Mouse (Mus musculus) adrenal gland, postnatal 36 days (tissue): Measurements from ENCODE around the gene Wasf3. TPM values are rescaled to one million over a fixed set of nuclear protein-coding genes. Genes with fewer than 3 reads are reported as not detected.
"Not testable (repeated sequence)": the region's sequence is repeated elsewhere in the genome, so short reads cannot be mapped to it uniquely, and the experiment has no call there.

Experiments used
- DNase-seq, 2 experiments: peaks; one replicate each; pipeline ENCODE4 v3.0.0; 2021; ENCODE audit warnings: mixed read lengths in 1 of 2
- total RNA-seq, 2 experiments: library from RNA; stranded (reverse); gene quantifications; 2 replicates each; pipeline ENCODE4 v1.2.3; 2021

Wasf3 gene
- total RNA-seq, 2 experiments from 2014 or later, result 29.4 to 32.2 TPM

DNA sequence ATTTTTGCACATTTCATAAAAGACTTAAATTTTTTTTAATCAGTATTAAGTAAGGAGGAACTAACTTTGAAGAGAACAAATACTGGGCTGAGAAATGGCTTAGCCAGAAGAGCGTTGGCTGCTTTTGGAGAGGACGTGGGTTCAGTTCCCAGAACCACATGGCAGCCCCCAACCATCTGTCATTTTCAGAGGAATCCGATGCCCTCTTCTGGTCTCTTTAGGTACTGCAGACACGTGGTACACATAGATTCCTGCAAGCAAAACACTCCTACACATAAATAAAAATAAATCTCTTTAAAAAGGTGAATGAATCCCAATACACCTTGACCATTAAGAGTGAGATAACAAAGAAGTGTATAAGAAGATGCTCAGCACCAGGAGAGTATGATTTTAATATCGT is 55.5 kb downstream of the Wasf3 start:
- DNase-seq, result no peak

DNA sequence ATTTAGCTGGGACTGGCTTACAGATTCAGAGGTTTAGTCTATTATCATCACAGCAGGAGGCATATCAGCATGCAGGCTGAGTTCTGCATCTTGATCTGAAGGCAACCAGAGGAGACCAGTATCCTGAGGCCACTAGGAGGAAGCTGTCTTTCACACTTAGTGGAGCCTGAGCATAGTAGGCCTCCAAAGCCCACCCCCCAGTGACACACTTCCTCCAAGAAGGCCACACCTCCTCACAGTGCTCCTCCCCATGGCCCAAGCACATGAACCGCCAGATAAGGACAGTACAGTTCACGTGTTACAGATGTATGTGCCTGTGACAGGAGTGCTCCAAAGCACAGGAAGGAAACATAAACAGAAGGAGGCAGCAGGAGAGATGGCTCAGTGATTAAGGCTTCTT is 58.0 kb downstream of the Wasf3 start:
- DNase-seq, result no peak

DNA sequence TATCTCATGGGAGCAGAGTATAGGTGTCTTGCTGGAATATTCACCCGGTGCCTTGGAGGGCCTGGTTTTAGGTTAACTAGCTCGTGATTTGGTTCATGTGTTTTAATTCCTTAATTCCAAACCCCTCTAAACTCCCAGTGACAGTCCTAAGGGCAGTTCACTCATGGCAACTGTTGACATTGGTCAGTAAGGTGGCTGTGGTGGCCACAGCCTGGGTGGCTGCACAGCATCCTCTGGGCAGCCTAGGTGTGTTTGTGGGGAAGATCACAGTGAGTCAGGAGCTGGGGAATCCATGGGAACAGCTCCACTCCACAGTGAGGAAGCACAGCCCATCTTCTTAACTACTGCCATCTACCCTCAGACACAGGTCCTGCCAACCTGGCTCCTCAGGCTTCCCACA is 61.8 kb downstream of the Wasf3 start:
- DNase-seq, result no peak

DNA sequence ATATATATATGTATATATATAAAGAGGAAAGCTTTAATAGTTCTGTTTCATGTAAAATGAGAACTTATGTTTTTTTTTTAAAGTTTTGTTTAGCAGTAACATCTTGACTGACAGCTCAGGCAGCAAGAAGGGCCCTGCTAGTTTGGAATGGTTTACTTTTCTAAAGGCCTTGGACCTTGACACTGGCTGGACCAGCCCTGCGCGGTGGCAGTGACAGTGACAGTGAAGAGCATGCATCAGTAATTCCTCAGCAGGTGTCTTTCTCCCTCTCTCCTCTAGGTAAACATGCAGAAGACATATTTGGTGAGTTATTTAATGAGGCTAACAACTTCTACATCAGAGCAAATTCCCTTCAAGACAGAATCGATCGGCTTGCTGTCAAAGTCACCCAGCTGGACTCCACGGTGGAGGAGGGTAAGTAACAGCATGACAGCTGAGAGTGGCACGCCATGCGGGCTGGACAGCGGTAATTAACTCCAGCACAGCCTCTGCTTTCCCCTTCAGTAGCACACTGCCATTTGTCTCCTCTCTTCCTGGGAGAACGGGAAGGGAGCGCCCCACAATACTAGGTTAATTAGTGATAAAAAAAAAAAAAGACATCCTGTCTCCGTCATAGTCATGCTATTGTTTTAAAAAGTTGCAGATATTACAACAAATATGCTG is 66.9 kb downstream of the Wasf3 start:
- DNase-seq, result no peak

DNA sequence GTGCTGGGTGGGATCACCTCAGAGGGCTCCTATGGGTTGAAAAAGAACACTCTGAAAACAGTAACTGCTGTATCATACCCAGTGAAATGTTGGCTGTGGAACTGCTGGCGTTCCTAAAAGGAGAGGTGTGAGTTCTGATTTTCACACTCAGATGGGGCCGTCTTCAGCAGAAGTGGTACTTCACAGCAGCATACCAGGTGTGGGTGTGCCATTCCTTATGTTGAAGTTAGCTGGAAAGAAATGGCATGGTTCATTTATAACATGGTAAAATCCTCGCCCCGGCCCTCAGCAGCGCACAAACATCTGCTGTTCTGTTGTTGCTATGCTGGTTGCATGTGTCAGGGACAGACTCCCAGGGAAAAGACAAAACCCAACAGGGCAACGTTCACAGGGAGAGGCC is 68.8 kb downstream of the Wasf3 start:
- DNase-seq, result no peak

DNA sequence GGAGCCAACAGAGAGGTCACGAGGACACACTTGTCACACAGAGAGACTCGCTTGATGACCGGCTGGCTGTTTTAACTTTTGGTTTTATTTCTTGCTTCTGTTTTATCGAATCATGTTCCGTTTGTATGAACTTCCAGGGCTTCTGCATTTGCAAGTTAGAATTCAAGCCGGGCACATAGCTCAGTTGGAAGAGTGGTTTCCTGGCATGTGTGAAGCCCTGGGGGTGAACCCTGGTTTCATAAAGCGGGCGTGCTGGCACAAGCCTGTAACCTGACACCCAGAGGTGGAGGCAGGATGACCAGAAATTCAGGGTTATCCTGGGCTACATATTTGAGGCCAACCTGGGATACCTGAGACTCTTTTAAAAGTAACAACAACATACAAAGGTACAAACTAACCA is 76.8 kb downstream of the Wasf3 start:
- DNase-seq, result no peak

DNA sequence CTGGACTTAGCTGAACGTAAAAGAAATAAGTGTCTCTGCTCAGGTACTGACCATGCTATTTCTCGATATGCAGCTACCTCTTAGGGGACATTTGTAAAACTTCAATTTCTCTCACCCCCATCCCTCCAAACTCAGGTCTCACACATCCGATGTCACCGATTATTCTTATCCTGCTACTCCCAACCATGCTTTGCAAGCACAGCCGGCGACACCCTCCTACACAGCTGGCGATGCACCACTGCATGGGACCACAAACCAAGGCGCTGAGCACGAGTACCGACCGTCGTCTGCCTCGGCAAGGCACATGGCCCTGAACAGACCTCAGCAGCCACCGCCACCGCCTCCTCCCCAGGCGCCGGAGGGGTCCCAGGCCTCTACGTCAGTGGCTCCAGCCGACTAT is 81.9 kb downstream of the Wasf3 start:
- DNase-seq, result no peak

DNA sequence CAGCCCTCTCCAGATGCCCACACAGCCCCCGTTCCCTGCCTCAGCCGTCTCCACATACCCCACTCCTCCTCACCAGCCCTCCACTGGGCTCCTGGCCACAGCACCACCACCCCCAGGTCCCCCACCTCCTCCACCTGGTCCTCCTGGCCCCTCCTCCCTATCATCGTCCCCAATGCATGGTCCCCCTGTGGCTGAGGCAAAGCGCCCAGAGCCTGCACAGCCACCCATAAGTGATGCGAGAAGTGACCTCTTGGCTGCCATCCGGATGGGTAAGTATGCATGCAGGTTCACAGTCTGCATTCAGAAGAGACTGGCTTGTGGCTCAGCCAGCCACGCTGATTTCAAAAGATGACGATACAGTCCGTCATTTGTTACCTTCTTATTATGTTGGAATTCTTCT is 83.5 kb downstream of the Wasf3 start:
- no peak for DNase-seq

DNA sequence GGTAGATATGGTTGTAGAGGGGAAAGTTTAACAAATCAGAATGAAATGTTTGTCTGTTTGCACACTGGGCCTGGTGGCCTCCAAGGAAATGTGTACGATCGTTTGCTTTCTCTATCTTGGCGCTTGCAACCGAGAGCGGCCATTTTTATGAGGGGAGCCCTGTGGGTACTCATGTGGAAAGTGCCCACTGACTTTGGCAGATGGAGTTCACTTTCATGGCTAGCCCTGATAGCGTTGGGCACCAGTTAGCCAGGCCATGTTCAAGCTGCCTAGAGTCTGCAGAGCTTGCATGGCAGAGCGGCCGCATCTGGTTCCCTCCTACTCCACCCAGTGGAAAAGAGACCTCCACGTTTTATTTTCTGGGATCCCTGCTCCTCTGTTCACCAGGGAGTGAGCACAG is 86.0 kb downstream of the Wasf3 start:
- no peak for DNase-seq

DNA sequence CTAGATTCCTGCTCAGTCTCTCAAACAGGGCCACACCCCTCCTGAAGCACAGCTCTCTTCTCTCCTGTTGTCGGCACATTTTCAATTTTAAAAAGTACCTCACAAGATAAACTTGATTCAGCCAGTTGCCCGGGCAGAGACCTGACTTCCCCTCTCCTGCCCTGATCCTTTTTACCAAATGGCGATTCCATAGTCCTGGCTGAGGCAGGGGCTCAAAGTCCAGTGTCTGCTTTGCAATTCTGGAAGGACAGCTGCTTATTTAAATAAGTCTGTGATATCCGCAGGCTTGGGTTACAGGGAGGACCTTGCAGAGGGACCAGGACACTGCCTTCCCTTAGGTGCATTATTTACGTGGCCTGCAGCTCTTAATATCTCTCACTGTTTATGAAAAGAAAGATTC is 86.5 kb downstream of the Wasf3 start:
- DNase-seq, result no peak

DNA sequence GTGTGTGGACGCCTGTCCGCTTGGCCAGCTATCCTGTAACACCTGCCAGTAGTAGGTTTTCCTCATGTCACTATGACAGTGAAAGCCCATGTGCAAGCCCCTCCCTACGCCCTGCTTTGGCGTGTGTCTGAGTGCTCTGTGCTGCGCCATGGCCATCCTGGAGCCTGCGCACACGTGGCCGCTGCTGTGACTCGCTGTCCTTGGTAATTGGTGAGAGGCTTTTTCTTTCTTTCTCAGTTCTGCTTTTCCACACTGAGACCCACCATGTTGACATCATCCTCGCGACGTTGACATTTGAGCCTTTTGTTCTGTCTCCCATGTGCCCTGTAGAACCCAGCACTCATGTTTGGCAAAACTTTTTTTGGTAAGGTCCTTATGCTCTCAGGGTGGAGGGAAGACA is 87.0 kb downstream of the Wasf3 start:
- peak; percentile 73 to 75 for DNase-seq

DNA sequence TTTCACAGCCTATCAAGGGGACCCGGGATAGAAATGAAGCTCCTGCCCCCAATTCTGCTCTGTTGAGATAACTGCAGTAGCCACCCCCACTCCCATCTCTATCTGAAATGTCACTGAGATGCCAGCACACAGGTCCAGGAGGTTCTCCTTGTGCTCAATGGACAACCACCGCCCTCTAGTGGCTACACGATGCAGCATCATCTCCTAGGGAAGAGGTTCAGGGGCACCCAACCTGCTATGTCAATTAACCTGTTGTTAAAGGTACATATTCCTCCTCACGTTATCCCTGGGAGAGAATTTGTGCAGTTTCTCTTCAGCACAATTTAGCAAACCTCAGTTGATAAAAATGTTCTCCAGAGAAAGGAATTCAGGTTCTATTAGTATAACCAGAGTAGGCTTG is 94.8 kb downstream of the Wasf3 start:
- DNase-seq, result peak; percentile 45 to 58

DNA sequence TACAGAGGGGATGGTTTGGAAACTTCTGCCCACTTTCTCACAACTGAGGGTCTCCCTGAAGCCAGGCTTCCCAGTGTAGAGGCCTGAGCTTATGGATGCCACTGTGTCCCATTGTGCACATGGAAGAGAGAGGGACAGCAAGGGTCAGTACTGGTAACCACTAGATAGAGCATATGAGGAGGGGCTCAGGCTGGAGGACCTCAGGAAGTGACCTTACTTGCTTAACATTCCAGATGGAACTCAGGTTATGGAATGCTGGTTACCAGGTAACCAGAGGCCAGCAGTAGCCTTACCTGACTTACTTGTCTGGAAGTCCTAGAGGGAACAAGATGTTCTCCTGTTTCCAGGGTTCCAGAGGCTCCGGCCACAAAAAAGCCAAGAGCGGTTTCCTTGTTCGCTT is 96.9 kb downstream of the Wasf3 start, which contains the start of gene Gm6408:
Gene Gm6408 (plus strand): TSS at position 301 of the 400 bp plus-strand sequence.
- not testable (repeated sequence) for DNase-seq

DNA sequence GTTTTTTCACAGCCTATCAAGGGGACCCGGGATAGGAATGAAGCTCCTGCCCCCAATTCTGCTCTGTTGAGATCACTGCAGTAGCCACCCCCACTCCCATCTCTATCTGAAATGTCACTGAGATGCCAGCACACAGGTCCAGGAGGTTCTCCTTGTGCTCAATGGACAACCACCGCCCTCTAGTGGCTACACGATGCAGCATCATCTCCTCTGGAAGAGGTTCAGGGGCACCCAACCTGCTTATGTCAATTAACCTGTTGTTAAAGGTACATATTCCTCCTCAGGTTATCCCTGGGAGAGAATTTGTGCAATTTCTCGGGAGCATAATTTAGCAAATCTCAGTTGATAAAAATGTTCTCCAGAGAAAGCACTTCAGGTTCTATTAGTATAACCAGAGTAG is 104.2 kb downstream of the Wasf3 start:
- DNase-seq, result peak; percentile 47 to 51

DNA sequence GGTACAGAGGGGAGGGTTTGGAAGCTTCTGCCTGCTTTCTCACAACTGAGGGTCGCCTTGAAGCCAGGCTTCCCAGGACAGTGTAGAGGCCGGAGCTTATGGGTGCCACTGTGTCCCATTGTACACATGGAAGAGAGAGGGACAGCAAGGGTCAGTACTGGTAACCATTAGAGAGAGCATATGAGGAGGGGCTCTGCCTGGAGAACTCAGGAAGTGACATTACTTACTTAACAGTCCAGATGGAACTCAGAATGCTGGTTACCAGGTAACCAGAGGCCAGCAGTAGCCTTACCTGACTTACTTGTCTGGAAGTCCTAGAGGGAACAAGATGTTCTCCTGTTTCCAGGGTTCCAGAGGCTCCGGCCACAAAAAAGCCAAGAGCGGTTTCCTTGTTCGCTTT is 106.3 kb downstream of the Wasf3 start, which contains the start of gene Gm6370:
Gene Gm6370 (plus strand): TSS at position 301 of the 400 bp plus-strand sequence.
- DNase-seq, result not testable (repeated sequence)

DNA sequence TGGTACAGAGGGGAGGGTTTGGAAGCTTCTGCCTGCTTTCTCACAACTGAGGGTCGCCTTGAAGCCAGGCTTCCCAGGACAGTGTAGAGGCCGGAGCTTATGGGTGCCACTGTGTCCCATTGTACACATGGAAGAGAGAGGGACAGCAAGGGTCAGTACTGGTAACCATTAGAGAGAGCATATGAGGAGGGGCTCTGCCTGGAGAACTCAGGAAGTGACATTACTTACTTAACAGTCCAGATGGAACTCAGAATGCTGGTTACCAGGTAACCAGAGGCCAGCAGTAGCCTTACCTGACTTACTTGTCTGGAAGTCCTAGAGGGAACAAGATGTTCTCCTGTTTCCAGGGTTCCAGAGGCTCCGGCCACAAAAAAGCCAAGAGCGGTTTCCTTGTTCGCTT is 117.3 kb downstream of the Wasf3 start, which contains the start of gene 4930449I24Rik:
Gene 4930449I24Rik (plus strand): TSS at position 301 of the 400 bp plus-strand sequence.
- not testable (repeated sequence) for DNase-seq

DNA sequence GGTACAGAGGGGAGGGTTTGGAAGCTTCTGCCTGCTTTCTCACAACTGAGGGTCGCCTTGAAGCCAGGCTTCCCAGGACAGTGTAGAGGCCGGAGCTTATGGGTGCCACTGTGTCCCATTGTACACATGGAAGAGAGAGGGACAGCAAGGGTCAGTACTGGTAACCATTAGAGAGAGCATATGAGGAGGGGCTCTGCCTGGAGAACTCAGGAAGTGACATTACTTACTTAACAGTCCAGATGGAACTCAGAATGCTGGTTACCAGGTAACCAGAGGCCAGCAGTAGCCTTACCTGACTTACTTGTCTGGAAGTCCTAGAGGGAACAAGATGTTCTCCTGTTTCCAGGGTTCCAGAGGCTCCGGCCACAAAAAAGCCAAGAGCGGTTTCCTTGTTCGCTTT is 129.0 kb downstream of the Wasf3 start, which contains the start of gene Gm3402:
Gene Gm3402 (plus strand): TSS at position 301 of the 400 bp plus-strand sequence.
- DNase-seq, result not testable (repeated sequence)

Other genes starting within 250 kb of the Wasf3 start
- gene Gm5565, start 224.4 kb upstream of the Wasf3 start, total RNA-seq, result not detected
- gene Gm6309, start 214.3 kb upstream of the Wasf3 start, total RNA-seq, result not detected
- gene 1700001J03Rik, start 199.7 kb upstream of the Wasf3 start, total RNA-seq, result under 1 TPM; 0.53 to 0.95 TPM
- 10 to 100 TPM; 49.3 to 60.3 TPM for gene Rnf6, start 163.4 kb upstream of the Wasf3 start, total RNA-seq
- gene Cdk8, start 153.8 kb upstream of the Wasf3 start, total RNA-seq, result 10 to 100 TPM; 43.0 to 78.1 TPM
- gene Gm6408, start 97.0 kb downstream of the Wasf3 start, total RNA-seq, result not detected
- not detected for gene Gm6370, start 106.4 kb downstream of the Wasf3 start, total RNA-seq
- not detected for gene 4930449I24Rik, start 117.4 kb downstream of the Wasf3 start, total RNA-seq
- not detected for gene Gm3402, start 129.1 kb downstream of the Wasf3 start, total RNA-seq
- gene Gm3404, start 140.8 kb downstream of the Wasf3 start, total RNA-seq, result not detected
- not detected for gene Gm3409, start 152.7 kb downstream of the Wasf3 start, total RNA-seq
- not detected for gene Gm3415, start 171.2 kb downstream of the Wasf3 start, total RNA-seq
- not detected for gene Gpr12, start 200.3 kb downstream of the Wasf3 start, total RNA-seq